Mouse (Mus musculus) left cerebral cortex, postnatal 36 days (tissue): ENCODE data around the gene Ascl5. TPM values are rescaled to one million over a fixed set of nuclear protein-coding genes. Genes with fewer than 3 reads are reported as not detected.

Experiments
- DNase-seq, 2 experiments: peaks; one replicate each; pipeline ENCODE4 v3.0.0; 2021 to 2022; ENCODE audit warnings: low spot score in 2 of 2, mixed read lengths in 1 of 2
- intact Hi-C: fragments of 180-260 bp; cut with DNase I; formaldehyde crosslinking; loops from one replicate; pipeline ENCODE4 v1.15.1; 2025
- total RNA-seq, 2 experiments: library from RNA; stranded (reverse); gene quantifications; 2 replicates each; pipeline ENCODE4 v1.2.3; 2021

Gene Ascl5
- total RNA-seq, 2 experiments from 2014 or later, result 1.6 to 3.6 TPM

DNA sequence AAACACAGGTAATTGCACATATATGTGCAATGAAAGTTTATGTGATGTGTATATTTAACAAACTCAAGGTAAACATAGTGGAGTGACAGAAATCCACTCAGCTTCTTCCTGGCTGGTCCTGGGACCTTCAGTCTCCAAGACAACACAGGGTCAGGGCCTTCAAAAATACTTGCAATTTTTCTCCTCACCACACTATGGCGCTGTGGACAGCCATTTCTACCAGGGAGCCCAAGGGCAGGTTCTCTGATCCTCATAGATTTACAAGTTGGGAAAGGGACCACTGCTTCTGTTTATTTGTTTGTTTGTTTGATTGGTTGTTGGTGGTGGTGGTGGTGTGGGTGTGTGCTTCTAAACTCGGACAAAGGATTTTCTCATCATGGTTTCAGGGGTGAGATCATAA, 3.2 kb upstream of the Ascl5 start:
- no peak for DNase-seq
- intact Hi-C loops, result no loop called here

DNA sequence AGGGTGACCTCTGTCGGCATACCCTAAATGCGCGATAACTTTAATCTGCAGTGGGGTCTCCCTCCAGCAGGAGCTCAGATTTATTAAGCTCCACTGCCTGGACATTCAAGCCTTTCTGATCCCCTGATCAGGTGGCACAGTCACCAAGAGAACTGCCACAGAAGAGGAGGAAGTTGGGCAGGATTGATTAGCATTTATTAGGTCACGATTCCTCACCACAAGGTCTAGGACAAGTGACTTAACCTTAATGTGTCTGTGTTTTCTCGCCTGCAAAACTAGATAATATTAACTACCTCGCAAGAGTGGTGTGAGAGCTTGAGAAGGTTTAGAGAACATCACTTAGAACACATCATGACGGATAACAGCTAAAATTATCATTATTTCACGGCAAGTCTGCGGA, 2.7 kb upstream of the Ascl5 start:
- no peak for DNase-seq
- intact Hi-C loops, result no loop called here

DNA sequence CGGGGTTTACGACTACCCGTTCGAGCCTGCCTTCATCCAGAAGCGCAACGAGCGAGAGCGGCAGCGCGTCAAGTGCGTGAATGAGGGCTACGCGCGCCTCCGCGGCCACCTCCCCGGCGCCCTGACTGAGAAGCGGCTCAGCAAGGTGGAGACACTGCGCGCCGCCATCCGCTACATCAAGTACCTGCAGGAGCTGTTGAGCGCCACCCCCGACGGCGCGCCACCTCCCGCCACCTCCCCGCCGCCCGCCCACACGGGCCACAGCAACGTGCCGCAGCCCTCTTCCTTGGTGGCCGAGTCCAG, 360 bp downstream of the Ascl5 start:
- intact Hi-C loops, result loop anchor here (2.0 to 10.0 kb wide), 5 partner anchors 26 to 414 kb away; partner anchors contain the start of genes Gpr25 and Kif14

DNA sequence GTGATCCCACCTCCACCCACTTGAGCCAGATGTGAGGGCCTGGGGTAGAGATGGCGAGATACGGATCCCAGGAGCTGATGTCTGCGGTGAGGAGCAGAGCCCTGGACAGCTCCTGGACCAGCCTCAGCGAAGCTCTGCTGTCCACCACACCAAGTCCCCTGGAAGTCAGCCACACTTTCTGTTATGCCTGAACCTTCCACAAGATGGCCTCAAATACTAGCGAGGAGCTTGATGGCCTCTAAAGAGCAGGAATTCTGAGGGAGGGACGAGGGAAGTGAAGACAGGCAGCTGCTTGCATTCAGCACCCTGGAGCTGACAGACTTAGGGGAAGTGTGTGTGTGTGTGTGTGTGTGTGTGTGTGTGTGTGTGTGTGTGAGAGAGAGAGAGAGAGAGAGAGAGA, 861 bp downstream of the Ascl5 start:
- DNase-seq, result peak; percentile 58 to 74
- intact Hi-C loops, result loop anchor here (2.0 to 10.0 kb wide), 5 partner anchors 25 to 413 kb away; partner anchors contain the start of genes Gpr25 and Kif14

More for the DNA sequence above, 360 bp downstream of the Ascl5 start:
- DNase-seq, result peak in 1 of 2 experiments; percentile 46

DNA sequence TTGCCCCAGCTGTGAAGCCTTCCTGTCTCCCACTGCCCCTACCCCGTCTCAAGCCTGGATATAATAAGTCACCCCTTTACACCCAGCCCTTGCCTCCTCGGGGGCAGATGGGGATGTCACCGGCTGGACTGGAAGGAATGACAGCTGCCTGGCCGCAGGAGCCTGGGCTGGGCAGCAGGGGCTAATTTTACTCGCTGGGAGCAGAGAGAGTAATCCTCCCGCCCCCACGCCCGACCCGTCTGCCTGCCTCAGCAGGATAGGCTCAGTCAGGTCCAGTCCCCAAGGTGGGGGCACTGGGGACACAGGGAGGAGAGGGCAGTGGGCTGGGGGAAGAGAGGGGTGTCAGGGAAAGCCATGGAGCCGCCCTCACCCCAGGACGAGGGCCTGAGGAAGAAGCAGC, 1.9 kb downstream of the Ascl5 start, which contains the start of gene Cacna1s:
Cacna1s (plus strand) TSS at position 204 of the 400 bp plus-strand sequence.
- intact Hi-C loops, result loop anchor here (5.0 to 10.0 kb wide), 3 partner anchors 65 to 412 kb away; partner anchors contain the start of genes Gpr25 and Kif14
- no peak for DNase-seq

DNA sequence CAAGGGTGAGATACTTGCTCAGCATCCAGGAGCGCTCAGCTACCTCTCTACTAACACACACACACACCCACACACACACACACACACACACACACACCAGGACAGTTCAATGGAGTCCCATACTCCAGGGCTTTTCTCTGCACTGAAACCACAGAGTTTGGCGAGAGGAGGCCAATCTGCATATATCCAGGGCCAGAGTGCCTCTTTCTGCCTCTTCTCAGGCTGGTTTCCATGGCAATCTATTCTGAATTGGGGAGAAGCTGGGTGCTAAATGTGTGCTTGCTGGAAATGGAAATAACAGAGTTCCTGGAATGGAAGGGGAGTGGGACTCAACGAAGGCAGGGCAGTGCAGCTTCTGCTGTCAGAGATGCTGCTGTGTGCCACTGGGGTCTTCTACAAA, 5.2 kb downstream of the Ascl5 start:
- peak; percentile 68 to 75 for DNase-seq
- intact Hi-C loops, result loop anchor here (5.0 to 10.0 kb wide), 3 partner anchors 77 to 409 kb away; partner anchors contain the start of genes Gpr25, Kif14 and Kif21b

DNA sequence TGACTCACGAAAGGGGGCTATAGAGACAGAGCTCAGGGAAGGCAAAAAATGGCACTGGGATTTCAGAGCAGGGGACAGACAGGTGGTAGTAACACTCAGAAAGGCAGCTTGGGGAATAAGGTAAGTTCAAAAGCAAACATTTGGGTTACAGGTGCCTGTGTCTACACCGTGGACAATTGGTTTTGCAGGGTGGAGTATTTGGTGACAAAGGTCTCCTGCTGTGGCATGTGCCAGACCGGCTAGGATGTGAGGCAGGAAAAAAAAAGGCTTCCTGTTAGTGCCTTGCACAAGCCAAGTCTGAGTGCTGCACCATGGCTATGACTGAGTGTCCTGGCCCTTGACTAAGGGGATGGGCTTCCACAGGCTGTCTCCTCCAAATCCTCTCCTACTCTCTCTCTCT, 8.0 kb downstream of the Ascl5 start:
- no peak for DNase-seq
- intact Hi-C loops, result loop anchor here (5.0 to 10.0 kb wide), 3 partner anchors 74 to 406 kb away; partner anchors contain the start of genes Gpr25, Kif14 and Kif21b

DNA sequence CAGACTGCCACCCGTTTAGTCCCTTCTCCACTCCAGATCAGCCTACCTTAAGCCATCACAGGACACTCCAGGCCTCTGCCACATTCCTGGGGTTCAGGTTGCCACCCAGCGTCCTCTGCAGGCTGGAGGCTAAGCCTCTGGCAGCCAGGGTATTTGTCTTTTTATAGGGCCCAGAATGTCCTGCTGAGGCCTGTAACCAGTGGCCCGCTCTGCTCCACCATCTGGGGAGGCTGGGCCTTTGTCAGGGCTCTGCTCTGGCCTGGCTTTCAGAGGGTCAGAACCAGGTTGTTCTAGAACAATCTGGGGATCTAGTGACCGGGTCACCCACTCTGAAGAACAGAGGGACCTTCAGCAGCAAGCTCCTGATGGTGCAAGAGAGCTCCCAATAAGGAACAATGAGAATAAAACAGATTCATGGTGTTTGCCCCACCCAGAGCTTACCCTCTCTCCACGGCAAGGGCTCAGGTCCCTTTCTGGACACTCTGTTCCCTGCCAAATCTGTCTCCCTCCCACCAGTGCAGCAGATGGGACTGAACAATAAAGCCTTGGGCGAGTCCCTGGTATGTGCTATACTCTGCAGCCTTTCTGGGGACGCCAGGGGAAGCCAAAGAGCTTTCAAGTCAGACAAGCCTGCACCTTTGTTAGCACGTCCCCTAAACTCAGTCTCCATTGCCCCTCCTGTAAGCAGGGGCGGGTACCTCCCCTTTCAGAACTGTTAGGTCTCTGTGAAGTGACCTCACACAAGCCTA, 10.6 kb downstream of the Ascl5 start:
- DNase-seq, result peak; percentile 79 to 82
- intact Hi-C loops, result no loop called here

DNA sequence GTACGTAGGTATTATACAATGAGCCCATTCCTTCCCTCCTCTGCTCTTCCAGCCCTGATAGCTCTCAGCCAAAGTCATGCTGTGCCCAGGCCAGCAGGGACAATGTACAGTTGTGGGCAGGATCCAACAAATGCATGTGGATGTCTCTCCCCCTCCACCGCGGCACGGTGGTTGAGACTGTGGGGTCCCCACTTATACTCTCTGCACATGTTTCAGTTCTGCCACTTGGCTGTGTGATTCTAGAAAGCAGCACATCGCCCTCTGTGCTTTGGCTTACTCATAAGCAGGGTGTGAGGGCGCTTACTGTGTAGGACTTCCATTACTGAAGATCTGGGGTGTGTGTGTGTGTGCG, 11.2 kb downstream of the Ascl5 start:
- DNase-seq, result no peak
- intact Hi-C loops, result no loop called here

DNA sequence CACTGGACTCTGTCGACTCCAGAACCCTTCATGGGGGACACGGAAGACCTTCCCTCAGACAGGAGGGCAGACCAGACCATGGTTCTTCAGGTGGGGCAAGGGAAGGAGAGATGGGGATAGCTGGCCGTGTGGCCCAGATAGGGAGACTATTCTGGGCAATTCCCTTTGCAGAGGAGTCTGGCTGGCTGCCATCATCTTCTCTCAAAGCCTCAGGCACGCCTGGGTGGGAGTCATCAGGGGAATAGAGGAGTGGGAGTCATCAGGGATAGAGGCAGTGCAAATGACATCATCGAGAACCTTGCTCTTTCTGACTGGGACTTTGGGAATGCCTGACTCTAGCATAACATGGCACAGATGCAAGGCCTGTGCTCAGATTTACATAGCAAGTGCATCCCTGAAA, 13.4 kb downstream of the Ascl5 start:
- DNase-seq, result peak in 1 of 2 experiments; percentile 40
- intact Hi-C loops, result no loop called here

DNA sequence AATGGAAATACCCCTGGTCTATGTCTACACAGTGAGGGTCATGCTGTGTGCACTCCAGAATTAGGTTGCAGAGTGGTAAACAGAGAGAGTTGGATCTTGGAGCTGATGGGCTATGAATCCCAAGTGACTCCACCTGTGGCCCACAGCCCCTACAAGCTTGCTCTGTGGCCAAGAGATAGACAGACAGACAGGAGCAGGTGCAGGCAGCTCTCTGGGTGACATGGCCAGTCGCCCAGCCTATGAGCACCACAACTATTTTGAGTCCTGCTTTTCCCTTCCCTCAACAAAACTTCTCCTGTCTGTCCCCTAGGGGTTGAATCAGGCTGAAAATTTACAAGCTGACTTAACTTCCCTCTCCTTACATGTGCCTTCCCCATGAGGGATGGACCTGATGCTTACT, 16.0 kb downstream of the Ascl5 start:
- intact Hi-C loops, result no loop called here
- DNase-seq, result no peak

DNA sequence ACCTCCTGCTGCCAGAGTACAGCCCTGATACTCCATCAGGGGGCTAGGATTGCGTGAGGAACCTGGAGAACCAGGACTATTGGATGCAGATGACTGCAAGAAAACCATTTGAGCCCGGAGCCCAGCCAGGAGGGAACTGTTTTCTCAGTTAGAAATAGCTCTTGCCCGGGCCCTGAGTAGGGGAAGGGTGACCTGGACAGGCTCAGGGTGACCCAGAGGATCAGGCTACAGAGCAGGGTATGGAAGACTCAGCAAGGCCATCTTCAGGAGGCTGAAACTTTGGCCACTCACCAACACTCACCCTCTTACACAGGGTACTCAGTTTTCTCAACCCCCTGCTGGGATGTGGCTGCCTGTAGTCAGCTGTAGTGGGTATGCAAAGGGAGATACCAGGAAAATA, 17.0 kb downstream of the Ascl5 start:
- no peak for DNase-seq
- intact Hi-C loops, result no loop called here

DNA sequence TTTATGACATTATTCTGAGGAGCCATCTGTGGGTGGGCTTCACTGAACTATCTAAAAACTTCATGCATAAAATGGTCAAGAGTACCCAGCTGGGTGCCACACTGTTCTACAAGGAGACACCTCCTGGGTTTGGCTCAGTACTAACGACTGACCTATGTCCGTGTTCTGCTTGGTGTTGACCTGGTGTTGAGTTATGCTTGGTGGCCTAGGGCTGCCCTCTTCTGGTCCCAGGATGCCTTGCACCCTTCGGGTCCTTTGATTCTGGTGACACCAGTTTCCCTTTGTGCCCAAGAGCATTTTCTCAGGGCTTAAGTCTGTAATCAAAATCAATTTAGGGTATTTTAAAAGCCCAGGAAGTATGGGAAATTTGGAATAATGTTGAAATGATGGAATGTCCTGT, 25.5 kb downstream of the Ascl5 start:
- intact Hi-C loops, result loop anchor here (2.0 kb wide), 1 partner anchor 25 kb away; the partner anchor contains the start of gene Ascl5
- no peak for DNase-seq

DNA sequence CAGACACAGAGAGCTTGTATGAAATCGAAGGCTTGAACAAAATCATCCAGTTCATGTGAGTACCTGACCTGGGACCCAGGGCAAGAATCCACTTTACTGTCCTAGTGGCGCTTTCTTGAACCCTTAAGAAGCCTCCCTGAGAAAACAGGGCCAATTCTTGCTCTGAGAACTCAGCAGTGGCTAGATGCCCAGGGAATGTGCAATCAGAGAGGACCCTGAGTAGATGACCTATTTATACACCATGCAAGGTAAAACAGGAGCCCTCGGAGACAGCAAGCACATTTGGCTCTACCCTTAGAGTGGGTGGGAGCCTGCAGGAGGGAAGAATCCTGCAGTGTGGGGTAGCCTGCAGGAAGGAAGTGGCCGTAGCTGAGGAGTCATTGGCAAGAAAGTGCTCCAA, 27.1 kb downstream of the Ascl5 start:
- intact Hi-C loops, result loop anchor here (2.0 kb wide), 1 partner anchor 27 kb away; the partner anchor contains the start of gene Ascl5
- DNase-seq, result no peak

DNA sequence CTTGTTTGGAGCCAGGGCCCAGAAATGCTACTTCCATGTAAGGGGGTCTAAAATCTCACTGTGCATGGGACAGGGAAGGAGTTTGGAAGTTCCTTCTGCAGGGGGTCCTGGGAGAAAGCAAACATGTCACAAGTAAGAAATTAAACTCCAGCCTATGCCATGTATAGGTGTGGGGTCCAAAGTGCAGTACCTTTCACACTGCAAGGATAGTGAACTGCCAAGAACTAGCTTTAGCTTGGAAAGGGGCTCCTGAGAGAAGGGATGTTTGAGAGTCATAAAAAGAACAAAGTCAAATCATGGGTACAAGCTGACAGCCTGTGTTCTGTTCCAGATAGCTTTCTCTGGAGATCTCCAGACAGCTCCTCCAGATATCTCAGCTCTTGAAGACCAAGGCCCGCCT, 30.6 kb downstream of the Ascl5 start:
- DNase-seq, result no peak
- intact Hi-C loops, result no loop called here

DNA sequence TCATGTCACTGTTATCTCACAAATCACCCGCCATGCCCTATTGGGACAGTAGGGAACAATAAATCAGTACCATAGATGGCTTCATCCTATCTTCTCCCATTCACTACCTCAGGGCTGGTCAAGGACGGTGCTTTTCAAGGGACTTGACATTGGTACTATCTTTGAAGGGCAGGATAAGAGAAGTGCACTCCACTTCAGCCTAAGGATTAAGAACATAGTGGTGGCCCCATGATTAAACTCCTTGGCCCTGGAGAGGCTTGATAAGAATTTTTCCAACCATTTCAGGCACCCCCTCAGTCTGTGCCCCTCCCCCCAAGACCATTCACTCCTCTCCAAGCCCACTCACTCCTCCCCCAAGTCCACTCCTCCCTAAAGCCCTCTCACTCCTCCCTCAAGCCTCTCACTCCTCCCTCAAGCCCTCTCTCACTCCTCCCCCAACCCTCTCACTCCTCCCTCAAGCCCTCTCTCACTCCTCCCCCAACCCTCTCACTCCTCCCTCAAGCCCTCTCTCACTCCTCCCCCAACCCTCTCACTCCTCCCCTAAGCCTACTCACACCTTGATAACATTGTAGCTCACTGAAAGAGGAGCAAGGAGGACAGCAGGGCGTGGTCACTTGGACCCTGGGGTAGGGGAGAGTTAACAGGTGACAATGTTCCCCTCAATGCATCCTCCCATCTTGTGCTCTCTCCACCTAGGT, 35.5 kb downstream of the Ascl5 start:
- intact Hi-C loops, result no loop called here
- no peak for DNase-seq

DNA sequence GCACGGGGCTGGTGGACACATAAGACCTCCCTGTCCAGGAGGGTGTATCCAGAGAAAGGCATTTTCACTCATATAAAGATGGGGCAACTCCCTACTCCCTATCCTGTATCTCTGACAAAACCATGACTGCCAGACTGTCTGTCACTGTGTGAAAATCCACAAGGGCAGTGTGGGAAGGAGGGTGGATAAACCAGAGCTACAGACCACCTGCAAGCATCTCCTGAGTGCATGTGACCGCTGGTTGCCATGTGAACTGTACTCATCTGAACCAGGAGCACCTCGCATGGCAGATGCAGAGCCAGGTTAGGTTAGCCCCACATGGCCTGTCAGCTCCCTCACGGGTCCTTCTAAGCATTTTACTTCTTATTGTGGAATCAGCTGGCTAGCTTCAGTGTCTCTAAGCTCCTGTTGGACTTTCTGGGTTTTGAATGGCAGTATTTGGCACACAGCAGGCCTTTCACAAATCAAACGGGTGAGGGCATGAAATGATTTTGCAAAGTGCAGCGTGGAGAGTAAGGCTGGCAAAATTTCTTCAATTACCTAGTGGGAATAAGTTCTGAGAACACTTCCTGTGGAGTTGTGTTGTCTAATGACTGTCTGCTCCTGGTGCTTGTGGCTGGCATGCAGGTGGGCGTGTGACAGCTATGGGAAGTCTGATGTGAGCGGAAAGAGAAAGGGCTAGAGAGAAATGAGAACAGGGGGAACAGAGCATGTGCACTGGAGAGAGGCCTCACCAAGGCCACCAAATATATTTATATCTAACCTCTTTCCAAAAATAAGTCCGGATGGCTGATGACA, 39.0 kb downstream of the Ascl5 start:
- peak; percentile 19 to 23 for DNase-seq
- intact Hi-C loops, result no loop called here

DNA sequence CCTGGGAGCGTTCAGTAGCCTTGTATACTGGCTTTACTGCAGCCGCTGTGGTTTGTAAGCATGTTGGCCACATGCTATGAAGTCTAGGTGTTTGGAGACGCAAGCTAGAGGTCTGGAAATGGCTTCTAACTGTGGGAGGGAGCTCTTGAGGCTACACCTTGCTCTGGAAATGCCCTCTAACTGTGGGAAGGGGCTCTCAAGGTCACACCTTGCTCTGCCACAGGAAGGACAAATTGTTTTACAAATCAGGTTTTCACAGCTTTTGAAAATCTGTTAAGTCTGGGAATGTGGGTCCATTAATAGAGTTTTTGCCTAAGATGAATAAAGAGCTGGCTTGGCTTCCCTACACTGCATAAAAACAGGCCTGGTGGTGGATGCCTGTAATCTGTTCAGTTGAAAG, 43.1 kb downstream of the Ascl5 start:
- intact Hi-C loops, result no loop called here
- no peak for DNase-seq

DNA sequence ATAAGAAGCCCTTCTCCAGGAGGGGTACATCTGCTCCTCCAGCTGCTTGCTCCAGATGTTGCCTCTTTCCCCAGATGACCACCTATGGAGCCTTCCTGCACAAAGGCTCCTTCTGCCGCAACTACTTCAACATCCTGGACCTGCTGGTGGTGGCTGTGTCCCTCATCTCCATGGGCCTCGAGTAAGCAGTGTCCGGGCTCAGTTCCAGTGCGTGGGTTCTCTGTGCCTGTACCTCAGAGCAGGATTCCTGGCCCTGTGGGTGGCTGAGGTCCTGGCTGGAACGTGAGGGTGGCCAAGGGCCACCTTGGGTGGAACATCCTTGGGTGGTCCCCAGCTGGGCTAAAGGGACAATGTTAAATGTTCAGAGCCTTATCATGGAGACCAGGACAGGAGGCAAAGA, 44.2 kb downstream of the Ascl5 start:
- DNase-seq, result no peak
- intact Hi-C loops, result no loop called here
